Mouse (Mus musculus) olfactory bulb, adult 2 months (tissue): ENCODE data around the gene Tbc1d10b.

ENCODE experiments used
- CTCF ChIP-seq: fragments of 200-500 bp; IDR thresholded peaks from 2 replicates; pipeline ENCODE4 v1.5.1; 2012; ENCODE audit warnings: low read depth, mild to moderate bottlenecking, low read length, moderate library complexity; ENCODE audit not compliant: insufficient read depth
- POLR2A ChIP-seq: fragments of 200-500 bp; IDR thresholded peaks from 2 replicates; pipeline ENCODE4 v1.6.1; 2012; ENCODE audit warnings: mild to moderate bottlenecking, low read depth, low read length, moderate library complexity; ENCODE audit not compliant: insufficient read depth

GRCm38 (mm10) chr7:127164002-127164401 is 44.3 kb downstream of the Tbc1d10b start:
- TF ChIP-seq CTCF (no peak), POLR2A (no peak)
